Mouse (Mus musculus): ENCODE results near the gene Acot1.

DNA sequence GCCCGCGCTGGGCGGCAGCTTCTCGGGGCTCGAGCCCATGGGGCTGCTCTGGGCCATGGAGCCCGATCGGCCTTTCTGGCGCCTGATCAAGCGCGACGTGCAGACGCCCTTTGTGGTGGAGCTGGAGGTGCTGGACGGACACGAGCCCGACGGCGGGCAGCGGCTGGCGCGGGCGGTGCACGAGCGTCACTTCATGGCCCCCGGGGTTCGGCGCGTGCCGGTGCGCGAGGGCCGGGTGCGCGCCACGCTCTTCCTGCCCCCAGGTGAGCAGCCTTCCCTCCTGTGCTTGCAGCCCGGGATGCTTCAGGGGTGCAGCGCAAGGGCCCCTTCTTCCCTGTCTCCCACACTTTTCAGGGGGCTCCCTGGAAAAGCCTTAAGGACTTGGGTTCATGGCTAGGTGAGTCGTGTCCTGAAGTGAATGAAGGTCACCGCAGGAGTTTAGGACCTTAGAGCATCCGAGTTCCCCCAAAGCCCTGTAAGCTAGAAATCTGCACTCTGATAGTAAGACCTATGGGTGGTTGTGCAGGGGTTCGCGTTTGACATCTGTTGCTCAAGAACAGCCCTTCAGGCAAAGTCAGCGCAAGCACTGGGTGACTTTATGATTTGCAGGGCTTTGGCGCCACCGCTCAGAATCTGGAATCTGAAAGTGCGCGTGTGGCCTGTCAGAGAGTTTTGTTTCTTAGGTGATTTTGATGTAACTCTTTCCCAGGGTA, 44.5 kb downstream of the Acot1 start:
- TF ChIP-seq FLI1 (IDR thresholded peaks at IDR 0.05; ENCODE audit: low read length) (no peak), GATA1 (IDR thresholded peaks at IDR 0.05; ENCODE audit: borderline replicate concordance, low read length) (no peak)
